Mouse (Mus musculus): ENCODE results near the gene Slc12a4. TPM values are rescaled to one million over a fixed set of nuclear protein-coding genes. Genes with fewer than 3 reads are reported as not detected.
"Not testable (repeated sequence)": the region's sequence is repeated elsewhere in the genome, so short reads cannot be mapped to it uniquely, and the experiment has no call there.

Gene Slc12a4
- polyA plus RNA-seq (2014; fragmentation: Nextera tagmentation; extraction: Ambion mirVana), result 32.7 and 38.4 TPM in 2 replicates

- Histone ChIP-seq H3K4me1 (ENCODE audit: control insufficient read depth in 2 of 2, insufficient read depth in 2 of 2, low read length in 2 of 2) (peaks cover 29 to 58% of the 10 kb centered on the region in 2 experiments), H3K27me3 (ENCODE audit: control insufficient read depth, insufficient read depth, low read length) (no peaks in the 10 kb centered on the region), H3K9ac (ENCODE audit: low read length) (peak within 1 kb of the TSS; percentile 97), H3K4me2 (ENCODE audit: low read length) (peak within 1 kb of the TSS; percentile 90), H3K4me3 (ENCODE audit: control insufficient read depth in 1 of 2, insufficient read depth in 1 of 2, low read depth in 1 of 2, low read length in 2 of 2) (peak within 1 kb of the TSS; percentile 90 to 93), H3K27ac (replicated peaks in 1 of 2; ENCODE audit: control insufficient read depth in 1 of 2, insufficient read depth in 1 of 2, low read depth in 2 of 2, low read length in 2 of 2) (peak within 1 kb of the TSS; percentile 95), H3K36me3 (ENCODE audit: control insufficient read depth, insufficient read depth, low read length) (0 out of 2 replicates have a peak, but pooled peaks cover 8% of the 10 kb centered on the region), H3K9me3 (ENCODE audit: control insufficient read depth, low read length) (no peaks in the 10 kb centered on the region)
- under 1% methylated on average over 39 of the region's 47 CpGs for WGBS
- ATAC-seq (ENCODE audit: insufficient number of reproducible peaks, insufficient read depth, low FRiP score, low read depth), result peak; percentile 90
Measured at GRCm38 (mm10) chr8:105965905-105966341, at the start of gene Slc12a4. Slc12a4 (minus strand) TSS chr8:105966097.

GRCm38 (mm10) chr8:106012203-106012602 lies 46.3 kb upstream of the Slc12a4 start:
- Histone ChIP-seq H3K9ac (ENCODE audit: low read length) (peak overlapping the region; percentile 93; the same call in 1 of the 2 replicates), H3K4me2 (ENCODE audit: low read length) (peak overlapping the region; percentile 99), H3K4me3 (ENCODE audit: control insufficient read depth in 1 of 2, insufficient read depth in 1 of 2, low read depth in 1 of 2, low read length in 2 of 2) (peak overlapping the region in 1 of 2 experiments; percentile 92; a peak in 2 of 4 replicates), H3K4me1 (ENCODE audit: control insufficient read depth in 2 of 2, insufficient read depth in 2 of 2, low read length in 2 of 2) (peaks cover 9 to 12% of the 10 kb centered on the region in 2 experiments; a peak in 3 of 4 replicates), H3K36me3 (ENCODE audit: control insufficient read depth, insufficient read depth, low read length) (peaks cover 13% of the 10 kb centered on the region)
- not testable (repeated sequence) for ATAC-seq (ENCODE audit: insufficient number of reproducible peaks, insufficient read depth, low FRiP score, low read depth); H3K27ac ChIP-seq (replicated peaks in 1 of 2; ENCODE audit: control insufficient read depth in 1 of 2, insufficient read depth in 1 of 2, low read depth in 2 of 2, low read length in 2 of 2); H3K27me3 ChIP-seq (ENCODE audit: control insufficient read depth, insufficient read depth, low read length); H3K9me3 ChIP-seq (ENCODE audit: control insufficient read depth, low read length)
- 77% methylated on average over 8 of the region's 8 CpGs for WGBS

- no peak for ATAC-seq (ENCODE audit: insufficient number of reproducible peaks, insufficient read depth, low FRiP score, low read depth)
- Histone ChIP-seq H3K9me3 (ENCODE audit: control insufficient read depth, low read length) (no peaks in the 10 kb centered on the region), H3K4me1 (ENCODE audit: control insufficient read depth in 2 of 2, insufficient read depth in 2 of 2, low read length in 2 of 2) (peaks cover 9 to 12% of the 10 kb centered on the region in 2 experiments; a peak in 3 of 4 replicates), H3K36me3 (ENCODE audit: control insufficient read depth, insufficient read depth, low read length) (peaks cover 13% of the 10 kb centered on the region), H3K9ac (ENCODE audit: low read length) (peak within 1 kb of the TSS; percentile 93), H3K4me2 (ENCODE audit: low read length) (peak within 1 kb of the TSS; percentile 99), H3K4me3 (ENCODE audit: control insufficient read depth in 1 of 2, insufficient read depth in 1 of 2, low read depth in 1 of 2, low read length in 2 of 2) (peak within 1 kb of the TSS; percentile 76 to 92), H3K27me3 (ENCODE audit: control insufficient read depth, insufficient read depth, low read length) (no peaks in the 10 kb centered on the region), H3K27ac (replicated peaks in 1 of 2; ENCODE audit: control insufficient read depth in 1 of 2, insufficient read depth in 1 of 2, low read depth in 2 of 2, low read length in 2 of 2) (peak within 1 kb of the TSS in 1 of 2 experiments; percentile 51; a peak in 3 of 4 replicates)
- WGBS, result under 1% methylated on average over 6 of the region's 6 CpGs
Measured at GRCm38 (mm10) chr8:106011643-106011986, 45.7 kb upstream of the Slc12a4 start, which contains the start of gene Ddx28. Ddx28 (minus strand) TSS chr8:106011882.

DNA sequence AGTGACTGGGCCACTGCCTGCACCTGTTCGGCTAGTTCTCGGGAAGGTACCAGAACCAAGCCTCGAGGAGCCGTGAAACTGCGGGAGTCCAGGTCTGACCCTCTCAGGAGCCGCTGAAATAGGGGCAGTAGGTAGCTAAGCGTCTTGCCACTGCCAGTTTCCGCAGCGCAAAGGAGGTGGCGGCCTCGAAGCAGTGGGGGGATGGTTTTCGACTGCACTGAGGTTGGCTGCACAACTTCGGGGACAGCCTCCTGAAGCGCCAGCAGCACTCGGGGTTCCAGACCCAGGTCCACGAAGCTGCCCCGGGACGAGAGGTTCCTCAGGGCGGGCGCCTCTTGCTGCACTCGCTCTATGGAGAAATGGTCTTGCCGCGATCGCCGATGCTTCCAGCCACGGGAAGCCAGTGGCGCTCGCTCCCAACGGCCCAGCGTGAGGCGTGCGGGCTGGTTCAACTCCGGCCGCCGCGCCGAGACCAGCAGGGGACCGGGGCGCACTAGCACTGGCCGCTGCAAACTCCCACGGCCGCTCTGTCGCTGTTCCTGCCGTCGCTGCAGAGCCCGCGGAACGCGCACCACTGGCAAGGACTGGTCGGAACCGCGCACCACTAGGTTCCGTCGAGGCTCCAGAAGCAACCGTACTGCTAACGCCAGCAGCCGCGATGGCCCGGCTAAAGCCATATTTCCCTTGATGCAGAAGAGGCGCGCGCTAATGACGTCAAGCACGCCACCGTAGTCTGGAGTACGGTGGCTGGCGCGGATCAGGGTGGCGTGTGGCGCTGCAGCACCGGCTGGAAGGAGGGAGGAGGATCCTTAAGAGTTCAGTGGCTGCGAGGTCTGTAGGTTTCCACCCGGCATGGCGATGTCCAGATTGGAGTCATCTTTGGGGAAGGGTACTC lies 45.1 kb upstream of the Slc12a4 start:
- peak overlapping the region; percentile 99 for H3K4me2 ChIP-seq (ENCODE audit: low read length)
- no peaks in the 10 kb centered on the region for H3K27me3 ChIP-seq (ENCODE audit: control insufficient read depth, insufficient read depth, low read length)
- peak; percentile 83 for ATAC-seq (ENCODE audit: insufficient number of reproducible peaks, insufficient read depth, low FRiP score, low read depth)
- no peaks in the 10 kb centered on the region for H3K9me3 ChIP-seq (ENCODE audit: control insufficient read depth, low read length)
- peak overlapping the region; percentile 93 for H3K9ac ChIP-seq (ENCODE audit: low read length)
- H3K27ac ChIP-seq (replicated peaks in 1 of 2; ENCODE audit: control insufficient read depth in 1 of 2, insufficient read depth in 1 of 2, low read depth in 2 of 2, low read length in 2 of 2), result peak overlapping the region in 1 of 2 experiments; percentile 51; a peak in 3 of 4 replicates
- peaks cover 9% of the 10 kb centered on the region for H3K36me3 ChIP-seq (ENCODE audit: control insufficient read depth, insufficient read depth, low read length)
- H3K4me1 ChIP-seq (ENCODE audit: control insufficient read depth in 2 of 2, insufficient read depth in 2 of 2, low read length in 2 of 2), result peaks cover 9 to 12% of the 10 kb centered on the region in 2 experiments; a peak in 3 of 4 replicates
- peak overlapping the region; percentile 76 to 92 for H3K4me3 ChIP-seq (ENCODE audit: control insufficient read depth in 1 of 2, insufficient read depth in 1 of 2, low read depth in 1 of 2, low read length in 2 of 2)
- 1% methylated on average over 74 of the region's 74 CpGs for WGBS

DNA sequence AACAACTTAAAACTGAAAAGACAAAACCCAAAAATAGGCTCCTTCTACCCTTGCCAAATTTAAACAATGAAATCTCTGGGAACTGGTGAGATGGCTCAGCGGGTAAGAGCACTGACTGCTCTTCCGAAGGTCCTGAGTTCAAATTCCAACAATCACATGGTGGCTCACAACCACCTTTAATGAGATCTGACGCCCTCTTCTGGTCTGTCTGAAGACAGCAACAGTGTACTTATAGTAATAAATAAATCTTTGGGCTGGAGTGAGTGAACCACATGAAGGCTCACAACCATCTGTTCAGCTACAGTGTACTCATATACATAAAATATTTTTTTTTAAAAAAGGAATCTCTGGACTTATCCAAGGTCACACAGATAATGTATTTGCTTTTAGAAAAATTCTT lies 42.0 kb upstream of the Slc12a4 start:
- H3K4me3 ChIP-seq (ENCODE audit: control insufficient read depth in 1 of 2, insufficient read depth in 1 of 2, low read depth in 1 of 2, low read length in 2 of 2); H3K9ac ChIP-seq (ENCODE audit: low read length); H3K9me3 ChIP-seq (ENCODE audit: control insufficient read depth, low read length); ATAC-seq (ENCODE audit: insufficient number of reproducible peaks, insufficient read depth, low FRiP score, low read depth); H3K4me2 ChIP-seq (ENCODE audit: low read length); H3K27me3 ChIP-seq (ENCODE audit: control insufficient read depth, insufficient read depth, low read length); H3K36me3 ChIP-seq (ENCODE audit: control insufficient read depth, insufficient read depth, low read length); H3K27ac ChIP-seq (replicated peaks in 1 of 2; ENCODE audit: control insufficient read depth in 1 of 2, insufficient read depth in 1 of 2, low read depth in 2 of 2, low read length in 2 of 2): not testable (repeated sequence)
- peaks cover 9 to 12% of the 10 kb centered on the region in 2 experiments; a peak in 3 of 4 replicates for H3K4me1 ChIP-seq (ENCODE audit: control insufficient read depth in 2 of 2, insufficient read depth in 2 of 2, low read length in 2 of 2)
- 51% methylated on average over 3 of the region's 3 CpGs for WGBS

DNA sequence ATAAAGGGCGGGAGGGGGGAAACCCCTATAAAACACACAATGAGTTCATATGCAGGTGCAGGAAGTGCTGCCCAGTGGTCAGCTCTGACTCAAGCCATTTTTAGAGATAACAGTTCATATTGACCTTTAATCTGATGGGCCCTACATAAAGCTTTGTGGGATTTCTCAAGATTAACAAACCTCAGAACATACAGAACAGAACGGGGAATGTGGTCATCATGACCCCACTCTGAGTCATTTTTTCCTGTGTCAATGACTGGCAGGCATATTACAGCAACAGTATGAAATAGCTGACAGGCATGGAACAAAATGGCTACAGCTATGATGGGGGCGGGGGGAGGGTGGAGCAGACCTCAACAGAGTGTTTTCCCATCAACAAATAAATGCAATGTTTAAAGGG lies 41.2 kb upstream of the Slc12a4 start:
- Histone ChIP-seq H3K9ac (ENCODE audit: low read length) (no peak overlapping the region), H3K4me3 (ENCODE audit: control insufficient read depth in 1 of 2, insufficient read depth in 1 of 2, low read depth in 1 of 2, low read length in 2 of 2) (no peak overlapping the region), H3K36me3 (ENCODE audit: control insufficient read depth, insufficient read depth, low read length) (peaks cover 4% of the 10 kb centered on the region; the same call in 1 of the 2 replicates), H3K9me3 (ENCODE audit: control insufficient read depth, low read length) (no peaks in the 10 kb centered on the region), H3K4me2 (ENCODE audit: low read length) (no peak overlapping the region), H3K27ac (replicated peaks in 1 of 2; ENCODE audit: control insufficient read depth in 1 of 2, insufficient read depth in 1 of 2, low read depth in 2 of 2, low read length in 2 of 2) (no peak overlapping the region), H3K27me3 (ENCODE audit: control insufficient read depth, insufficient read depth, low read length) (no peaks in the 10 kb centered on the region), H3K4me1 (ENCODE audit: control insufficient read depth in 2 of 2, insufficient read depth in 2 of 2, low read length in 2 of 2) (peaks cover 9 to 12% of the 10 kb centered on the region in 2 experiments; a peak in 3 of 4 replicates)
- 69% methylated on average over 3 of the region's 3 CpGs for WGBS
- no peak for ATAC-seq (ENCODE audit: insufficient number of reproducible peaks, insufficient read depth, low FRiP score, low read depth)

DNA sequence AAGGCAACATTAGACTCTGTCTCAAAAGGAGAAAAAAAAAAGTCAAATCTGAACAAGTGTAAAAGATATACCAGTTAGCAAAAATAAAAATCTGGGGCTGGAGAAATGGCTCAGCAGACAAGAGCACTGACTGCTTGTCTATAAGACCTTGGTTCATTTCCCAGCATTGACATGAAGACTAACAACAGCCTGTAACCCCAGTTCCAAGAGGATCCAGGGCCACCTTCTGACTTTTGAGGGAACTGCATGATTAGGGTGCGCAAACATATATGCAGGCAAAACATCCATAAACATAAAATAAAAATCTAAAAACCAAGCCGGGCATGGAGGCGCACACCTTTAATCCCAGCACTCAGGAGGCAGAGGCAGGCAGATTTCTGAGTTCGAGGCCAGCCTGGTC lies 40.5 kb upstream of the Slc12a4 start:
- H3K4me2 ChIP-seq (ENCODE audit: low read length), result no peak overlapping the region
- H3K4me3 ChIP-seq (ENCODE audit: control insufficient read depth in 1 of 2, insufficient read depth in 1 of 2, low read depth in 1 of 2, low read length in 2 of 2), result no peak overlapping the region
- no peaks in the 10 kb centered on the region for H3K27me3 ChIP-seq (ENCODE audit: control insufficient read depth, insufficient read depth, low read length)
- 84% methylated on average over 4 of the region's 4 CpGs for WGBS
- H3K9me3 ChIP-seq (ENCODE audit: control insufficient read depth, low read length), result no peaks in the 10 kb centered on the region
- no peak for ATAC-seq (ENCODE audit: insufficient number of reproducible peaks, insufficient read depth, low FRiP score, low read depth)
- no peak overlapping the region for H3K9ac ChIP-seq (ENCODE audit: low read length)
- H3K36me3 ChIP-seq (ENCODE audit: control insufficient read depth, insufficient read depth, low read length), result peaks cover 4% of the 10 kb centered on the region; the same call in 1 of the 2 replicates
- peaks cover 6 to 8% of the 10 kb centered on the region in 2 experiments; a peak in 3 of 4 replicates for H3K4me1 ChIP-seq (ENCODE audit: control insufficient read depth in 2 of 2, insufficient read depth in 2 of 2, low read length in 2 of 2)
- H3K27ac ChIP-seq (replicated peaks in 1 of 2; ENCODE audit: control insufficient read depth in 1 of 2, insufficient read depth in 1 of 2, low read depth in 2 of 2, low read length in 2 of 2), result no peak overlapping the region

Measured in heart, embryonic 14.5 days (tissue).